Mouse (Mus musculus): Measurements from ENCODE around the gene Dcakd. TPM values are rescaled to one million over a fixed set of nuclear protein-coding genes. Genes with fewer than 3 reads are reported as not detected.

Gene Dcakd
- total and polyA plus RNA-seq, 2 experiments from 2014 or later = 165 to 191 TPM

DNA sequence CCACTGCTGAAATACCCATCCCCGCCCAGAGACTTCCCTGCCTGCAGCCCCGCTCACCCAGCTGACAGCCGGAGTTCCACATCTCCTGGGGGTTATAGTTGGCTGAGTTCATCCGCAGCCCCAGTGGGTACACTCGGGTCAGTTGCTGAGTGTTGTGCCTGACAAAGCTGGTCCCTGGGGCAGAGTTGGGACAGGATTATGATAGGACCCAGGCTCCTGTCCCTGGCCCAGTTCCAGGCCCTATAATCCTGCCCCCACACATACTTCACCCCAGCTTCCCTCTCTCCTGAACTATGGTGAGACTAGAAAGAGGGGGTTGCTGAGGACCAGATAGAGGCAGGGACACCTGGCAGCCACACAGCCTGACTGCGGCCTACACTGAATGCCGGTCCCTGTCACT, 45.5 kb upstream of the Dcakd start:
- 80% methylated on average over 7 of the region's 7 CpGs for WGBS
- no peak for DNase-seq (ENCODE audit: low spot score)
- Histone ChIP-seq H3K4me1 (ENCODE audit: insufficient read depth, low read length) (peaks cover 5% of the 10 kb centered on the region; the same call in 1 of the 2 replicates), H3K36me3 (ENCODE audit: insufficient read depth, low read length) (peaks cover 15% of the 10 kb centered on the region; the same call in 1 of the 2 replicates), H3K27ac (ENCODE audit: low read depth, low read length) (no peak overlapping the region), H3K9me3 (ENCODE audit: low read length) (no peaks in the 10 kb centered on the region), H3K27me3 (ENCODE audit: insufficient read depth, low read length) (no peaks in the 10 kb centered on the region), H3K4me3 (ENCODE audit: low read depth, low read length) (no peak overlapping the region), H3K9ac (replicated peaks; ENCODE audit: low read length, poor library complexity, severe bottlenecking) (no peak overlapping the region), H3K4me2 (ENCODE audit: low read depth, low read length, poor library complexity, severe bottlenecking) (no peak overlapping the region)
- no peak for ATAC-seq (ENCODE audit: low FRiP score)
- TF ChIP-seq CTCF (IDR thresholded peaks at IDR 0.05) = no peak

DNA sequence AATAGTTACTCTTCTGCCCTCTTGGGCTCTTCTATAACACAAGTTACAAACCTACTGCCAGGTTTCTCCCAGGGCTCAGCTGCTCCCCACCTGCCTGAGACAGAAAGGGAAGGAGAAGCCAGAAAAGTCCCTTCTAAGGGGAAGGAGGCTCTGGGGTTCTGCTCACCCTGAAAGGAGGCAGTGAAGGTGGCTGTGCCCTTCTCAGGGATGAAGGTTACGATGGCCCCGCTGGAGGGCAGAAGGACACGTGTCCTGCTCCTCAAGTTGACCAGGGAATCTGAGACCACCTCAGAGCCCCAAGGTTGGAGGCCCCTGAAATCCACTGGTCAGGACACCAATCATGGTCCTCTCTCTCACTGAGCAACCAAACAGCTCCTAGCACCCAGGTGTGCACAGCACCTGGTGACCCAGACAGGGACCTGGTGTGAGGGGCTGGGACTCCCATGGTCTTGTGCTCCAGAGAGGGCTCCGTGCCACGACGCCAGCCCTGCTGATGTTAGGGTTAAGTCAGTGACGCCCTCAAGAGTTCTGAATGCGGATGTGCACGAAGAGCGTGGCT, 42.3 kb upstream of the Dcakd start:
- Histone ChIP-seq H3K36me3 (ENCODE audit: insufficient read depth, low read length) (peaks cover 37% of the 10 kb centered on the region), H3K27ac (ENCODE audit: low read depth, low read length) (no peak overlapping the region; the same call in 1 of the 2 replicates), H3K27me3 (ENCODE audit: insufficient read depth, low read length) (no peaks in the 10 kb centered on the region), H3K4me2 (ENCODE audit: low read depth, low read length, poor library complexity, severe bottlenecking) (no peak overlapping the region), H3K4me3 (ENCODE audit: low read depth, low read length) (no peak overlapping the region), H3K9me3 (ENCODE audit: low read length) (no peaks in the 10 kb centered on the region), H3K9ac (replicated peaks; ENCODE audit: low read length, poor library complexity, severe bottlenecking) (no peak overlapping the region), H3K4me1 (ENCODE audit: insufficient read depth, low read length) (peaks cover 5% of the 10 kb centered on the region; the same call in 1 of the 2 replicates)
- DNase-seq (ENCODE audit: low spot score) (no peak), ATAC-seq (ENCODE audit: low FRiP score) (no peak)
- 89% methylated on average over 10 of the region's 10 CpGs for WGBS
- no peak for TF ChIP-seq CTCF (IDR thresholded peaks at IDR 0.05)

DNA sequence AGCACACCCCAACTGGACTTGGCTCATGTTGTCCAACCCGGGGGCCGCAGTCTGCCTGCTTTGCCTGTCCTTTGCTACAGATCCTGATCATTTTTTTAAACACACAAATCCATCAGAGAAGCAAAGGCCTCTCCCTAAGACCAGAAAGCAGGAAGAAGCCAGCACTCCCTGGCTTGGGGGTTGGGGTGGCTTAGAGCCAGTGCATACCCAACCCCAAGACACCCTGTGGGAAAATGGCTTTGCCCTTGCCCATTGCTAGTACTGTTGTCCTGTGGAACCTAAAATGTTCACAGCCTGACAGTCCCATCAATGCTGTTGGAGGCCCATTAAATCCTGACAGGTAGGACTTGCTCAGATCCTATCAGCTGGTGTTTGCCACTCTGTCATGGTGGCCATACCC, 41.6 kb upstream of the Dcakd start:
- H3K4me1 ChIP-seq (ENCODE audit: insufficient read depth, low read length) = peaks cover 4% of the 10 kb centered on the region; the same call in 1 of the 2 replicates
- DNase-seq (ENCODE audit: low spot score) = no peak
- H3K9ac ChIP-seq (replicated peaks; ENCODE audit: low read length, poor library complexity, severe bottlenecking) = no peak overlapping the region
- WGBS = 96% methylated on average over 2 of the region's 2 CpGs
- ATAC-seq (ENCODE audit: low FRiP score) = no peak
- no peaks in the 10 kb centered on the region for H3K9me3 ChIP-seq (ENCODE audit: low read length)
- H3K27me3 ChIP-seq (ENCODE audit: insufficient read depth, low read length) = no peaks in the 10 kb centered on the region
- H3K36me3 ChIP-seq (ENCODE audit: insufficient read depth, low read length) = peaks cover 42% of the 10 kb centered on the region
- no peak overlapping the region for H3K27ac ChIP-seq (ENCODE audit: low read depth, low read length)
- H3K4me3 ChIP-seq (ENCODE audit: low read depth, low read length) = no peak overlapping the region
- no peak for TF ChIP-seq CTCF (IDR thresholded peaks at IDR 0.05)
- H3K4me2 ChIP-seq (ENCODE audit: low read depth, low read length, poor library complexity, severe bottlenecking) = no peak overlapping the region

DNA sequence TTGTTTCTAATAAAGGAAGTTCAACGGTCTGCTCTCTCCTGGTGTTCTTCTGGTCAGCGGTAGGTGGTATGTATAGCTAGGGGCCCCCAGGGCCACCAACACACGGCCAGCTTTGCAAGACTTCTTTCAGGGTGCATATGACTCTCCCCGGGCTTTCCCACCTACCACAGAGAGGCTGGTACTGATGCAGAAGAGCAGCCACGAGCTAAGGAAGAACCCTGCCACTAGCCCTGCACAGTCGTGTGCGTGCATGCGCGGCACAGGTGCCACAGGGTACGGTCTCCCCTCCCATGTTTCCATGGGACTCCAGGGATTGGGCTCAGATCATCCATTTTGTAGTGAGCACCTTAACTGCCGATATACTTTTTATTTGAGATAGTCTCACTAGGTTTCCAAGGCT, 40.8 kb upstream of the Dcakd start:
- Histone ChIP-seq H3K9ac (replicated peaks; ENCODE audit: low read length, poor library complexity, severe bottlenecking) (no peak overlapping the region), H3K36me3 (ENCODE audit: insufficient read depth, low read length) (peaks cover 50% of the 10 kb centered on the region), H3K4me1 (ENCODE audit: insufficient read depth, low read length) (no peaks in the 10 kb centered on the region), H3K27me3 (ENCODE audit: insufficient read depth, low read length) (no peaks in the 10 kb centered on the region), H3K4me3 (ENCODE audit: low read depth, low read length) (no peak overlapping the region), H3K27ac (ENCODE audit: low read depth, low read length) (no peak overlapping the region), H3K4me2 (ENCODE audit: low read depth, low read length, poor library complexity, severe bottlenecking) (no peak overlapping the region), H3K9me3 (ENCODE audit: low read length) (no peaks in the 10 kb centered on the region)
- no peak for DNase-seq (ENCODE audit: low spot score)
- 93% methylated on average over 11 of the region's 11 CpGs for WGBS
- ATAC-seq (ENCODE audit: low FRiP score) = no peak
- no peak for TF ChIP-seq CTCF (IDR thresholded peaks at IDR 0.05)

DNA sequence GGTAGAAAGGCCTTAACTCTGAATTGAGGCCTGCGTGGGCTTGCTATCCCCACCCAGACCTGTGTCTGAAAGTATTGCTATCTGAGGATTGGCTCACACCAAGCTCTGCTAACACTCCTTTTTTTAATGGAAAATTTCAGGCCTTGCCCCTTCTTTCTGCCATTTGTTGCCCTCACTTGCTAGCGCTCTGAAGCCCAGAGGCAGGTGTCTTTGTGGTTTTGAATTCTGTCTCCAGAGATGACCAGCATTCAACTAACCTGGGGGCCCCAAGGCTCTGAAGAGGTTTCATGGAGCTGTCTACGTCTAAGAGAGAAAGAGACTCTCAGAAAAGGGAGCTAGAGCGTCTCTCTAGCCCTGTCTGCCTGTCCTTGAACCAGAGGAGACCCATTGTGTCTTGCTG, 40.1 kb upstream of the Dcakd start:
- H3K27ac ChIP-seq (ENCODE audit: low read depth, low read length) = no peak overlapping the region
- 92% methylated on average over 4 of the region's 4 CpGs for WGBS
- no peaks in the 10 kb centered on the region for H3K4me1 ChIP-seq (ENCODE audit: insufficient read depth, low read length)
- peaks cover 56% of the 10 kb centered on the region for H3K36me3 ChIP-seq (ENCODE audit: insufficient read depth, low read length)
- no peak for ATAC-seq (ENCODE audit: low FRiP score)
- H3K27me3 ChIP-seq (ENCODE audit: insufficient read depth, low read length) = no peaks in the 10 kb centered on the region
- TF ChIP-seq CTCF (IDR thresholded peaks at IDR 0.05) = no peak
- no peaks in the 10 kb centered on the region for H3K9me3 ChIP-seq (ENCODE audit: low read length)
- H3K4me3 ChIP-seq (ENCODE audit: low read depth, low read length) = no peak overlapping the region
- DNase-seq (ENCODE audit: low spot score) = no peak
- H3K4me2 ChIP-seq (ENCODE audit: low read depth, low read length, poor library complexity, severe bottlenecking) = no peak overlapping the region
- no peak overlapping the region; the same call in 1 of the 2 replicates for H3K9ac ChIP-seq (replicated peaks; ENCODE audit: low read length, poor library complexity, severe bottlenecking)

DNA sequence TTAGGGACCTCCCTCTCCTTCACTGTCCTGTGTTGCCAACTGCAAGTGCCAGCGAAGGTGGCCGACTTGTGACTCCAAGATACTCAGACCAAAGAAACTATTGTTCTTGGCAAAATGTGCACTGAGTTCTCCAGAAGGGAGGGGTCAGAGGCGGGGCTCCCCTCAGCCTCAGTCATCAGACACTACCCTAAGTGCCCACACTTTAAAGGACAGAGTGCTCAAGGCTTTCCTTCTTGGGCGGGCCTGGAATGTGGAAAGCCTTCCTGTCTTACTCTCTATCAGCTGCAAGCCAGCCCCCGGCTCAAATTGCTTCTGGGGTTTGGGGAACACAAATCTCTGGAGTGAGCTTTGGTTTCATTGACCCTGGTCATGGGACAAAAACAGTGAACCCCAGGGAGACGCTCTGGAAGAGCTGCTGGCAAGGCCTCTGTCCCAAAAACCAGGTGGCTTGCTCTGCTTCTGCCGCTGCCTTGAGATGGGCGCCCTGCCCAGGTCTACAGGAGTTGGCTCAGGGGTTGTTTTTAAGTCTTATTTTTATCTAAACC, 39.4 kb upstream of the Dcakd start:
- no peak for TF ChIP-seq CTCF (IDR thresholded peaks at IDR 0.05)
- no peak overlapping the region for H3K27ac ChIP-seq (ENCODE audit: low read depth, low read length)
- WGBS = 84% methylated on average over 8 of the region's 8 CpGs
- H3K4me3 ChIP-seq (ENCODE audit: low read depth, low read length) = no peak overlapping the region
- no peak overlapping the region for H3K4me2 ChIP-seq (ENCODE audit: low read depth, low read length, poor library complexity, severe bottlenecking)
- no peaks in the 10 kb centered on the region for H3K4me1 ChIP-seq (ENCODE audit: insufficient read depth, low read length)
- ATAC-seq (ENCODE audit: low FRiP score) (no peak), DNase-seq (ENCODE audit: low spot score) (no peak)
- no peaks in the 10 kb centered on the region for H3K27me3 ChIP-seq (ENCODE audit: insufficient read depth, low read length)
- H3K36me3 ChIP-seq (ENCODE audit: insufficient read depth, low read length) = peaks cover 59% of the 10 kb centered on the region
- H3K9me3 ChIP-seq (ENCODE audit: low read length) = no peaks in the 10 kb centered on the region
- no peak overlapping the region for H3K9ac ChIP-seq (replicated peaks; ENCODE audit: low read length, poor library complexity, severe bottlenecking)

Data from midbrain, postnatal 0 days (tissue).